Mouse (Mus musculus) spleen, adult 2 months (tissue): ENCODE measurements around the gene Tmem104. TPM values are rescaled to one million over a fixed set of nuclear protein-coding genes. Genes with fewer than 3 reads are reported as not detected.
A peak's percentile ranks its signal among the peaks of the same experiment; 100 is the strongest.

Source experiments
- DNase-seq, 2 experiments: peaks; one replicate each; pipeline versions ENCODE4 v3.0.0 to v3.0.0-alpha.2; 2012 to 2021; ENCODE audit warnings: low spot score in 2 of 2, low read depth in 1 of 2
- H3K27ac ChIP-seq: fragments of 200-500 bp; 2 replicates; pipeline ENCODE4 v1.5.1; 2012; ENCODE audit warnings: low read length, inconsistent platforms; ENCODE audit not compliant: insufficient read depth
- H3K27me3 ChIP-seq: fragments of 200-500 bp; 2 replicates; pipeline ENCODE4 v1.6.1; 2012; ENCODE audit warnings: mild to moderate bottlenecking, moderate library complexity, low read length, inconsistent platforms; ENCODE audit not compliant: control insufficient read depth, insufficient read depth
- H3K36me3 ChIP-seq: fragments of 200-500 bp; 2 replicates; pipeline ENCODE4 v1.6.1; 2012; ENCODE audit warnings: mild to moderate bottlenecking, low read length, inconsistent platforms; ENCODE audit not compliant: control insufficient read depth, insufficient read depth
- H3K4me1 ChIP-seq: fragments of 200-500 bp; 2 replicates; pipeline ENCODE4 v1.6.1; 2011; ENCODE audit warnings: inconsistent platforms; ENCODE audit not compliant: control insufficient read depth, insufficient read depth, insufficient read length
- H3K4me3 ChIP-seq: fragments of 200-500 bp; 2 replicates; pipeline ENCODE4 v1.5.1; 2011; ENCODE audit warnings: mild to moderate bottlenecking, inconsistent platforms; ENCODE audit not compliant: insufficient read depth, insufficient read length; ENCODE audit errors: extremely low read depth
- CTCF ChIP-seq: fragments of 200-500 bp; IDR thresholded peaks from 2 replicates; pipeline ENCODE4 v1.5.1; 2011; ENCODE audit warnings: mild to moderate bottlenecking, inconsistent platforms; ENCODE audit not compliant: insufficient read depth, insufficient read length, insufficient replicate concordance; ENCODE audit errors: extremely low read depth
- POLR2A ChIP-seq: fragments of 200-500 bp; IDR thresholded peaks from 2 replicates; pipeline ENCODE4 v1.6.1; 2011; ENCODE audit warnings: low read depth, low read length, inconsistent platforms
- WGBS: fragments of 180-500 bp; shearing (Covaris S2); methylation state at CpG from one replicate; pipeline ENCODE4 v1.1.7; 2018; 5-methylcytosine and 5-hydroxymethylcytosine counted together
- polyA plus RNA-seq: library from polyadenylated mRNA; depleted of rRNA; stranded (reverse); fragments of >200 nt; gene quantifications from 2 replicates; pipeline ENCODE4 v1.2.3, GENCODE M21; 2012

Gene Tmem104
- polyA plus RNA-seq, 1 experiment = 16.5 TPM

- no peak for DNase-seq
- H3K27ac ChIP-seq = no peak overlapping the region
- H3K36me3 ChIP-seq = peaks cover 9% of the 10 kb centered on the region
- H3K27me3 ChIP-seq = no peaks in the 10 kb centered on the region
- TF ChIP-seq CTCF (no peak), POLR2A (no peak)
- 87% methylated on average over 7 of the region's 7 CpGs for WGBS
- peaks cover 14% of the 10 kb centered on the region; the same call in 1 of the 2 replicates for H3K4me1 ChIP-seq
- H3K4me3 ChIP-seq = no peak overlapping the region
Observed at GRCm38 (mm10) chr11:115274178-115274577, 86.9 kb downstream of the Tmem104 start.

- Histone ChIP-seq H3K4me3 (no peak overlapping the region), H3K27ac (no peak overlapping the region), H3K4me1 (peaks cover 14% of the 10 kb centered on the region; the same call in 1 of the 2 replicates), H3K36me3 (peaks cover 5% of the 10 kb centered on the region; the same call in 1 of the 2 replicates), H3K27me3 (no peaks in the 10 kb centered on the region)
- WGBS = 89% methylated on average over 6 of the region's 6 CpGs
- TF ChIP-seq POLR2A = no peak
- no peak for TF ChIP-seq CTCF
- DNase-seq = no peak
Observed at GRCm38 (mm10) chr11:115274771-115275170, 87.5 kb downstream of the Tmem104 start.

GRCm38 (mm10) chr11:115275509-115275908 lies 88.2 kb downstream of the Tmem104 start:
- H3K27me3 ChIP-seq = no peaks in the 10 kb centered on the region
- no peak overlapping the region for H3K27ac ChIP-seq
- 56% methylated on average over 6 of the region's 6 CpGs for WGBS
- TF ChIP-seq CTCF (no peak), POLR2A (no peak)
- peaks cover 14% of the 10 kb centered on the region; the same call in 1 of the 2 replicates for H3K4me1 ChIP-seq
- no peak for DNase-seq
- peaks cover 5% of the 10 kb centered on the region; the same call in 1 of the 2 replicates for H3K36me3 ChIP-seq
- no peak overlapping the region for H3K4me3 ChIP-seq

GRCm38 (mm10) chr11:115275954-115276353 lies 88.7 kb downstream of the Tmem104 start:
- Histone ChIP-seq H3K27me3 (no peaks in the 10 kb centered on the region), H3K4me1 (peaks cover 14% of the 10 kb centered on the region; the same call in 1 of the 2 replicates), H3K4me3 (no peak overlapping the region), H3K36me3 (peaks cover 5% of the 10 kb centered on the region; the same call in 1 of the 2 replicates), H3K27ac (no peak overlapping the region)
- 55% methylated on average over 3 of the region's 3 CpGs for WGBS
- no peak for DNase-seq
- TF ChIP-seq POLR2A (no peak), CTCF (no peak)

- WGBS = under 1% methylated on average over 42 of the region's 42 CpGs
- no peak for TF ChIP-seq CTCF
- peak; percentile 97 for TF ChIP-seq POLR2A
- peak; percentile 99 to 100 for DNase-seq
- no peaks in the 10 kb centered on the region; the same call in 1 of the 2 replicates for H3K36me3 ChIP-seq
- H3K27ac ChIP-seq = peak within 1 kb of the TSS; percentile 89
- H3K4me3 ChIP-seq = peak within 1 kb of the TSS; percentile 79
- H3K4me1 ChIP-seq = peaks cover 14% of the 10 kb centered on the region; the same call in 1 of the 2 replicates
- H3K27me3 ChIP-seq = no peaks in the 10 kb centered on the region
Observed at GRCm38 (mm10) chr11:115276780-115277603, 89.7 kb downstream of the Tmem104 start, which contains the start of gene Fdxr. Gene Fdxr (minus strand): TSS chr11:115277050.

GRCm38 (mm10) chr11:115277604-115277975 lies 90.3 kb downstream of the Tmem104 start:
- peaks cover 14% of the 10 kb centered on the region; the same call in 1 of the 2 replicates for H3K4me1 ChIP-seq
- H3K27me3 ChIP-seq = no peaks in the 10 kb centered on the region
- 14% methylated on average over 7 of the region's 7 CpGs for WGBS
- no peaks in the 10 kb centered on the region for H3K36me3 ChIP-seq
- no peak for DNase-seq
- peak overlapping the region; percentile 76 for H3K4me3 ChIP-seq
- peak overlapping the region; percentile 88 for H3K27ac ChIP-seq
- TF ChIP-seq POLR2A (no peak), CTCF (no peak)

GRCm38 (mm10) chr11:115278176-115278575 lies 90.9 kb downstream of the Tmem104 start:
- TF ChIP-seq POLR2A (no peak), CTCF (no peak)
- H3K4me3 ChIP-seq = no peak overlapping the region
- H3K4me1 ChIP-seq = peaks cover 14% of the 10 kb centered on the region; the same call in 1 of the 2 replicates
- no peaks in the 10 kb centered on the region for H3K36me3 ChIP-seq
- H3K27ac ChIP-seq = no peak overlapping the region
- no peaks in the 10 kb centered on the region for H3K27me3 ChIP-seq
- no peak for DNase-seq
- WGBS = 85% methylated on average over 6 of the region's 6 CpGs
